Mouse (Mus musculus): ENCODE data around the gene Trio.
A peak's percentile ranks its signal among the peaks of the same experiment; 100 is the strongest.
"Not testable (repeated sequence)": the region's sequence is repeated elsewhere in the genome, so short reads cannot be mapped to it uniquely, and the experiment has no call there.

Trio gene

GRCm38 (mm10) chr15:27770513-27771196 is 255.0 kb downstream of the Trio start:
- DNase-seq (ENCODE audit: low spot score): no peak

GRCm38 (mm10) chr15:27761416-27761815 is 264.2 kb downstream of the Trio start:
- DNase-seq (ENCODE audit: low spot score): no peak

- DNase-seq (ENCODE audit: low spot score): no peak
Observed at GRCm38 (mm10) chr15:27760655-27761054, 265.0 kb downstream of the Trio start.

- no peak for DNase-seq (ENCODE audit: low spot score)
Observed at GRCm38 (mm10) chr15:27759890-27760289, 265.8 kb downstream of the Trio start.

GRCm38 (mm10) chr15:27758680-27759079 is 267.0 kb downstream of the Trio start:
- no peak for DNase-seq (ENCODE audit: low spot score)

GRCm38 (mm10) chr15:27756426-27756825 is 269.2 kb downstream of the Trio start:
- DNase-seq (ENCODE audit: low spot score): no peak

GRCm38 (mm10) chr15:27754571-27755260 is 270.9 kb downstream of the Trio start:
- no peak for DNase-seq (ENCODE audit: low spot score)

GRCm38 (mm10) chr15:27753923-27754322 is 271.7 kb downstream of the Trio start:
- no peak for DNase-seq (ENCODE audit: low spot score)

- DNase-seq (ENCODE audit: low spot score): no peak
Observed at GRCm38 (mm10) chr15:27752677-27753342, 272.8 kb downstream of the Trio start.

GRCm38 (mm10) chr15:27751612-27752405 is 273.8 kb downstream of the Trio start:
- peak; percentile 31 for DNase-seq (ENCODE audit: low spot score)

- DNase-seq (ENCODE audit: low spot score): no peak
Observed at GRCm38 (mm10) chr15:27748739-27749138, 276.9 kb downstream of the Trio start.

- DNase-seq (ENCODE audit: low spot score): no peak
Observed at GRCm38 (mm10) chr15:27747512-27747911, 278.1 kb downstream of the Trio start.

- no peak for DNase-seq (ENCODE audit: low spot score)
Observed at GRCm38 (mm10) chr15:27744995-27745394, 280.7 kb downstream of the Trio start.

- no peak for DNase-seq (ENCODE audit: low spot score)
Observed at GRCm38 (mm10) chr15:27740080-27740479, 285.6 kb downstream of the Trio start.

GRCm38 (mm10) chr15:27731818-27732217 is 293.8 kb downstream of the Trio start:
- no peak for DNase-seq (ENCODE audit: low spot score)

- DNase-seq (ENCODE audit: low spot score): no peak
Observed at GRCm38 (mm10) chr15:27726228-27726627, 299.4 kb downstream of the Trio start.

GRCm38 (mm10) chr15:27724796-27725680 is 300.6 kb downstream of the Trio start:
- DNase-seq (ENCODE audit: low spot score): no peak

GRCm38 (mm10) chr15:27724298-27724697 is 301.4 kb downstream of the Trio start:
- no peak for DNase-seq (ENCODE audit: low spot score)

GRCm38 (mm10) chr15:27723746-27724145 is 301.9 kb downstream of the Trio start:
- DNase-seq (ENCODE audit: low spot score): no peak

- DNase-seq (ENCODE audit: low spot score): not testable (repeated sequence)
Observed at GRCm38 (mm10) chr15:27720297-27720696, 305.4 kb downstream of the Trio start.

- DNase-seq (ENCODE audit: low spot score): no peak
Observed at GRCm38 (mm10) chr15:27718668-27719067, 307.0 kb downstream of the Trio start.
